Mouse (Mus musculus) CH12F3 (cell line): Measurements from ENCODE around the gene Gm13889.

Source experiments
- in situ Hi-C: fragments of 300-500 bp; cut with MboI; formaldehyde crosslinking; loops from 2 replicates; pipeline ENCODE4 v1.14.3; 2020; ENCODE audit warnings: low sequenced_read_pairs

Gm13889 gene

DNA sequence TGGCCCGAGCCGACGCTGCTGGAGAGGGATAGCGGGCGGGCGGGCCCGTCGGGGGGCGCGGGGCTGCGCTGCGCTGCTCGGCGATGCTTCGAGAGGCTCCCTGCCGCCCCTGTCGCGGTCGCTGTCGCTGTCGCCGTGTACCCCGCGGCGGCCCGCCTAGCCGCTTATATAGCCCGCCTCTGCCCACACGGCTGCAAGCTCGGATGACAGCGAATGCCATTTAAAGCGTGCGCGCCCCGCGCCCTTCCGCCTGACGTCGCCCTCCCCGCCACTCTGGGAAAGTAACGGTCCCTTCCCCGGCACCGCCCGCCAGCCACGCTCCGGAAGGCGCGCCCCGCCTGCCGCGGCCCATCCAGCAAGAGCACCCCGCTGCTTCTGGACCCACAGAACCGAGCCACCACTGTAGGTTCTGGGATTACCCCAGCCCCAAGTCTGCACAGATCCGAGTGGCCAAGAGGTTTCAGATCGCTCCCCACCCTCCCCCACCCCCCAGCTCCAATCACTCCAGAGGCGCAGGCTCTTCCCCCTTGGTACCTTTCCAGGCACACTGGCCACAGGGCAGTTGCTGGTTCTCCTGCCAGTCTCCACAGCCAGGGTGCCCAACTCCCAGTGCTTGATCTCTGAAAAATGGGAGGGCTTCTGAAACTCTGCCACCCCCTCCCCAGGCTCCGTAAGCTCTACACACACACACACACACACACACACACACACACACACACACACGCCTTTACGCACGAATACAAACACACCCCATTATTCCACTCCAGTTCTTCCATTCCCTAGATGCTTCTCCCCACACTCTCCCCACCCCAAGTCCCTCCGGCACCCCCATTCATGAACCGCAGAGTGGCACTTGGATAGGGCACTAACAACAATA, at the start of gene Gm13889:
Gm13889 (minus strand) TSS at position 294 of the 877 bp plus-strand sequence.
- in situ Hi-C loops = no loop called here

GRCm38 (mm10) chr2:94002331-94002730, 45.3 kb upstream of the Gm13889 start:
- in situ Hi-C loops = loop anchor here (5.0 kb wide), 1 partner anchor 135 kb away; the partner anchor contains the start of gene Accsl

- in situ Hi-C loops = loop anchor here (5.0 kb wide), 1 partner anchor 135 kb away; the partner anchor contains the start of gene Accsl
Measured at GRCm38 (mm10) chr2:94001918-94002317, 44.9 kb upstream of the Gm13889 start.

GRCm38 (mm10) chr2:94001411-94001810, 44.4 kb upstream of the Gm13889 start:
- in situ Hi-C loops = loop anchor here (5.0 kb wide), 1 partner anchor 134 kb away; the partner anchor contains the start of gene Accsl

GRCm38 (mm10) chr2:93996254-93996653, 39.3 kb upstream of the Gm13889 start, which contains the start of gene Gm27027:
Gene Gm27027 (minus strand): TSS chr2:93996354.
- in situ Hi-C loops = no loop called here

DNA sequence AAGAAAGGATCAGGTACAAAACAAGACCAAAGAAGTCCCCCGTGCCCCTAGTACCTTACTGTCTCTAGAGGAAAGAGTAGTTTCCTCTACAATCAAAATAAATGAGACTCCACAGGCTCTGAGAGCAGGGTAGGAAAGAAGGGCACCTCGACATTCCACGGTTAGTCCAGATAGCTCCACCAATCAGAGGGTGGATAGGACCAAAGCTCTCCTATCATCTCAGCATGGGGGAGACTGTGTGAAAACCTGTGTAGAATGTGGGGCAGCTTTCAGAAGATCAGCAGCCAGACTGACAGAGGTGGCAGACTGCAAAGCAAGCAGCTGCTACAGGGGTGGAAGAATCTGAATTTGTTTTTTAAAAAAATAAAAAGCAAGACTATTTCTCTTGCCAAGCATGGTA, 35.8 kb upstream of the Gm13889 start:
- in situ Hi-C loops = no loop called here

GRCm38 (mm10) chr2:93992259-93992658, 35.3 kb upstream of the Gm13889 start:
- in situ Hi-C loops = no loop called here

DNA sequence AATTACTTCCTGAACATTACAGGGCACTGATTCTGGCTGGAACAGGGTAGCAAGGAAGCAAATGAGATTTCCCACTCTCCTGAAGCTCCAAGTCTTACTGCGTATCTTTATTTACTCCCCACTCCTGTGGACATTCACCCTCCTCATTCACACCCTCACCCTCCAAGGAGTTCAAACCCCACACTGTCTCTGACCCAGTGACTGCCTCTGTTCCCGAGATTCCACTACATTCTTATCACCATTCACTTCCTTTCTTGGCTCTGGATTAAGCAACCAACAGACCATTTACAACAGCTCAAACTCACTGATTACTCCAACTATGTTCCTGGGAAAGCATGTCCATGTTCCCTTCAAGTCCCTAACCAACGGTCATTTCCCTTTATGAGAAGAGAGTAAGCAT, 34.3 kb upstream of the Gm13889 start:
- in situ Hi-C loops = no loop called here

DNA sequence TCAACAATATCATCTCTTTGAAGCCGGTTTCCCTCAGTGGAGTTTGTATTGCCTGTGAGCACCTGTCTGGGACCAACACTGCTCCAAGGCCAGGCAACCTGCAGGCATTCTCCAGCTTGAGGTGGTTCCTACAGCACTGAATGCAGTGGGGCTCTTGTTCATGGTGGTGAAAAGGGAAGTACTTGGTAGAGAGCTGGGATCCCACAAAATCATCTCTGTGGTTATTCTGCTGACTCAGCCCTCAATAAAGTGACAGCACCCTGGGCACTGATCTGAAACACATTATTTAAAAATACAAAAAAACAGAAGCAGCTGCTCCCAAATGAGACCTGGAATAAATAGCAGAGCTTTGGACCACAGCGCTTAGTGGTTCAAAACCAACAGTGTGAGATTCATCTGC, 31.4 kb upstream of the Gm13889 start:
- in situ Hi-C loops = no loop called here

GRCm38 (mm10) chr2:93982457-93983235, 25.6 kb upstream of the Gm13889 start:
- in situ Hi-C loops = no loop called here

GRCm38 (mm10) chr2:93979249-93980120, 22.5 kb upstream of the Gm13889 start:
- in situ Hi-C loops = no loop called here

- in situ Hi-C loops = no loop called here
Measured at GRCm38 (mm10) chr2:93976436-93977252, 19.6 kb upstream of the Gm13889 start.

DNA sequence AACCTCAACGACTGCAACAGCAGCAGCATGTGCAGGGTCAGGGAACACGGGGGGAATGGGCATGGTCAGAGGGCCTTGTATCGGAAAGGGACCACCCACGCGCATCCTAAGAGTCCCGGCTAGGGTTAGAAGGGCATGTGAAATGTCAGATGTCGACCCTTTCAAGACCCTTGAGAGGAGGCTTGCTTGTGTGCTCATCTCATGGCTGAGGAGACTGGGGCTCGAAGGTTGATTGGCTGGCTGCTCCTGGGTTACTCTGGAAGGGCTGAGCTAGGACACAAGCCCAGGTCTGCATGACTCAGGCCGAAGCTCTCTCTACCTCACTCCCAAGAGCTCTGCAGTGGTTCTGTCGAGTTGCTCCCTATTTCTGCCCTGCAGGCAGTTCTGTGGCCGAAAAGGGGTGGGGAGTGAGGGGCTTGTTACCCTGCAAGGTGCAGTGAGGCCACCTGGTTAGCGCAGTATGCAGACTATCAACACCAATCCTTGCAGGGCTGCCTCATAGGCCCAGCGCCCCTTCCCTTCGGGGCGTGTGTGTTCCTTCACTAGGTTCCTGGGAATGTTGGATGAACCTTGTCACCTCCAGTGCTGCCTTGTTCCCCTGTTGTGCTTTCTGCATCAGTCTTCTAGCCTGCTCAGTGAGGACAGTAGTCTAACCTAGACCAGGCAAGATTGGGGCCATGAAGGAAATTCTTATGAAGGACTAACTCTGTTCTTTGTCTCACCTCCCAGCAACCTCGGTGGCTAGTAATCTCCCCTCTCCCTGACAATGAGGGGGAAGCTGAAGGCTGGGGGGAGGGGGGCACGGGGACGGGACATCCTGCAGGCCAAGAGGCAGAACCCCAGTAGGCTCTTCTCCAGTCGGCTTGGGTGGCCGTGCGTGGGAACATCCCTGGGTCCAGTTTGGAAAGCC, 18.8 kb upstream of the Gm13889 start:
- in situ Hi-C loops = no loop called here

DNA sequence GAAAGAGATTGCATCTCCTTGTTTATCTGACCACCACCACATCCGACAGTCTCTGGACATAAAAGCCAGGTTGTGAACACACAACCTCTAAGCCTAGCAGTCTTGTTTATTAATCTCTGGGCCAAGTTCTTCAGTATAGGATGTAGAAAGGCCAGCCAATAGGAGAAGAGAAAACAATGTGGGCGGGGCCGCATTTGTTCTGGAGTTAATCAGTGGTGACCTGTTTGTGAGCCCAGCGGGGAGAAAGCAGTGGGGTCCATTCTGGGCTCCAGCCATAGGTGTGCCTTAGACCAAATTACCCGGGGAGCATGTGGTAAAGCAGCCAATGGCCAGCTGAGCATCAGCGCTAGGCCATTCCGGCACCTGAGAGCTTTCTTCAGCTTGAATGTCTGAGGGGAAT, 18.0 kb upstream of the Gm13889 start:
- in situ Hi-C loops = no loop called here

DNA sequence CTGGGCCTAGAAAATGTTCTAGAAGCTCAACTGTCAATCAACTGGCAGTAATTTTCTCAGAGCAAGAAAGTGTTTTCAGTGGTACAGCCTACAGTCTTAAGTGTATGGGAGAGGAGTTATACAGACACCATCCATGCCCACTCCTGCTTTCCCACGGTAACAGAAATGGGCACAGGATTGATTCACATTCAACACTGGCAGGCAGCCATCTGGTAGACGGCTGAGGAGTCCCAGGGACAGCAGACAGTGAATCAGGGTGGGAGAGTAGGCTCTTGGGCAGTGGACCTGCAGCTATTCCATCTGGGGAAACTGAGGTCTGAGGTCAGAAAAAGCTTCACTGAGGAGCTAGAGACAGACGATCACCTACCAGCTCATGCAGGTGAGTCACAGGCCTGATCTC, 14.6 kb upstream of the Gm13889 start:
- in situ Hi-C loops = no loop called here

GRCm38 (mm10) chr2:93964494-93965160, 7.6 kb upstream of the Gm13889 start:
- in situ Hi-C loops = no loop called here

DNA sequence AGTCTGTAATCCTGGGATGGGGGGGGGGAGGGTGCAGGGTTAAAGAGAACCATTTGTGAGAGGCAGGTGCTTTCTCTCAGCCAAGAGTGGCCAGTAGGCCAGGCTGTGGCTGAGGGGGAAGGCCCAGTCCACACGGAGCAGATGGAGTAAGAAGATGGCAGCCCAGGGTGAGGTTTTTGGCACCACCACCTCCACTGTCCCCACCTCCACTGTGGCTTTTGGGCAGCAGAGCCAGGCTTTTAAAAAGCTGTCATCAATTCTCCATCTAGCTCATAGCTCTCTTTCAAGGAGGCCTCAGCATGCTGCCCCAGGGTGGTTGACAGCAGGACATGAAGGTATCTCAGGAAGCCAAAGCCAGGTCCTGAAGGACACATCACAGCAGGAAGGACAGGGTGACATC, 6.8 kb upstream of the Gm13889 start:
- in situ Hi-C loops = no loop called here

- in situ Hi-C loops = no loop called here
Measured at GRCm38 (mm10) chr2:93961716-93962115, 4.7 kb upstream of the Gm13889 start.
